Mouse (Mus musculus) E14TG2a.4 (cell line): ENCODE measurements around the gene Rap1gap2.

ENCODE experiments used
- CTCF ChIP-seq: conservative IDR thresholded peaks from 2 replicates; pipeline ENCODE4 v1.5.1; 2014; ENCODE audit warnings: low read length
- NANOG ChIP-seq: IDR thresholded peaks from 2 replicates; pipeline ENCODE4 v1.6.1; 2014; ENCODE audit warnings: borderline replicate concordance, low read length, mixed read lengths

DNA sequence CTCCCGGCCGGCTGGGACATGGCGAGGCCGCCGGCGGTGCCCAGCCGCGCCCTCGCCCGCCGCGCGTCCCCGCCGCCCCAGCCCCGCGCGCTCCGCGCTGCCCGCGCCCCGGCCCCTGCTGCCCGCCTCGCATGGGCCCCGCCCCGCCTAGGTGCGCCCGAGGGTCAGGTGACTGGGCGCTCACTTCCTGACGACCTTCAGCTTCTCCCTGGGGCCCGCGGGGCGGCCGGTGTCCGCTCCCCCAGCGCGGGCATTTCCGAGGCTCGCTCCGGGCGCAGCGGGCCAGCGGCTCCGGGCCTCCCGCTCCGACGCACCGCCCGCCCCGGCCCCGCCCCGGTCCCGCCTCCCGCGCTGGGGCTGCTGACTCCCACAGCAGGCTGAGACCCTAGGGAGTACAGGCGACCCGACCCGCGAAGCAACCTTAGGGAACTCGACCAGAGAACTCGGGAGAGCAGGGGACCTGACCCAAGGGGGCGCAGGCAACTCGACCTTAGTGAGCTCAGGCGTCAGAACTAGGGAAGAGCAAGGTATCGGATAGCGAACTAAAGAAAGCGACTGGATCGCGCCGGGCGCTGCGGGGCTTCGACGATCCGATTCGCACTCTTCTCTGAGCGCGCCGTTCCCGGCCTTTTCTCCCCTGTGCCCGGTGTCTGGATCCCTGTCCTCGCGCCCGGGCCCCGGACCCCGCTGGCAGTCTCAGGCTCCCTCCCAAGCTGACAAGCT lies 88.1 kb downstream of the Rap1gap2 start:
- TF ChIP-seq NANOG, result no peak
- no peak for TF ChIP-seq CTCF
